Mouse (Mus musculus) intestine, postnatal 0 days (tissue): ENCODE measurements around the gene Jazf1. TPM values are rescaled to one million over a fixed set of nuclear protein-coding genes. Genes with fewer than 3 reads are reported as not detected.
A peak's percentile ranks its signal among the peaks of the same experiment; 100 is the strongest.

Experiments
- ATAC-seq: fragments of 200-750 bp; cut with Nextera tagmentation; 2 replicates; pipeline ENCODE4 v1.8.0; 2017; ENCODE audit warnings: mild to moderate bottlenecking, moderate TSS enrichment, moderate library complexity
- H3K27ac ChIP-seq: fragments of 300-500 bp; sonication (generic); 2 replicates; pipeline ENCODE4 v1.5.1; 2014; ENCODE audit warnings: mild to moderate bottlenecking, low read depth, low read length, moderate library complexity
- H3K27me3 ChIP-seq: fragments of 300-500 bp; sonication (generic); replicated peaks from 2 replicates; pipeline ENCODE4 v1.6.1; 2014; ENCODE audit warnings: low read length, mixed read lengths; ENCODE audit not compliant: control insufficient read depth, insufficient read depth
- H3K36me3 ChIP-seq: fragments of 300-500 bp; sonication (generic); 2 replicates; pipeline ENCODE4 v1.6.1; 2014; ENCODE audit warnings: mild to moderate bottlenecking, moderate library complexity; ENCODE audit not compliant: control insufficient read depth, insufficient read depth
- H3K4me1 ChIP-seq: fragments of 300-500 bp; sonication (generic); replicated peaks from 2 replicates; pipeline ENCODE4 v1.6.1; 2014; ENCODE audit warnings: antibody characterized with exemption, low read length, mixed read lengths; ENCODE audit not compliant: control insufficient read depth, insufficient read depth
- H3K4me2 ChIP-seq: fragments of 300-500 bp; sonication (generic); replicated peaks from 2 replicates; pipeline ENCODE4 v1.6.1; 2014; ENCODE audit warnings: low read depth, mild to moderate bottlenecking, moderate library complexity
- H3K4me3 ChIP-seq: fragments of 300-500 bp; sonication (generic); 2 replicates; pipeline ENCODE4 v1.5.1; 2014; ENCODE audit warnings: low read depth, low read length
- H3K9ac ChIP-seq: fragments of 300-500 bp; sonication (generic); 2 replicates; pipeline ENCODE4 v1.6.1; 2014; ENCODE audit warnings: mild to moderate bottlenecking, low read depth, low read length
- H3K9me3 ChIP-seq: fragments of 300-500 bp; sonication (generic); 2 replicates; pipeline ENCODE4 v1.6.1; 2016; ENCODE audit warnings: mixed run types; ENCODE audit not compliant: control insufficient read depth
- CTCF ChIP-seq: sonication (generic); IDR thresholded peaks from 2 replicates; pipeline ENCODE4 v1.5.1; 2016; ENCODE audit warnings: low read depth, mild to moderate bottlenecking, control low read depth, antibody characterized with exemption, moderate library complexity
- WGBS: fragments of 180-500 bp; shearing (Covaris S2); extraction: QIAGEN DNeasy Blood & Tissue Kit; methylation state at CpG from one replicate; pipeline ENCODE4 v1.1.7; 2014; 5-methylcytosine and 5-hydroxymethylcytosine counted together
- polyA plus RNA-seq: library from polyadenylated mRNA; unstranded; fragments of >200 nt; fragmentation: Nextera tagmentation; extraction: Ambion mirVana; gene quantifications from 2 replicates; pipeline ENCODE4 v1.2.1, GENCODE M21; 2015

The Jazf1 gene
- polyA plus RNA-seq, 1 experiment from 2014 or later = 5.1 TPM

DNA sequence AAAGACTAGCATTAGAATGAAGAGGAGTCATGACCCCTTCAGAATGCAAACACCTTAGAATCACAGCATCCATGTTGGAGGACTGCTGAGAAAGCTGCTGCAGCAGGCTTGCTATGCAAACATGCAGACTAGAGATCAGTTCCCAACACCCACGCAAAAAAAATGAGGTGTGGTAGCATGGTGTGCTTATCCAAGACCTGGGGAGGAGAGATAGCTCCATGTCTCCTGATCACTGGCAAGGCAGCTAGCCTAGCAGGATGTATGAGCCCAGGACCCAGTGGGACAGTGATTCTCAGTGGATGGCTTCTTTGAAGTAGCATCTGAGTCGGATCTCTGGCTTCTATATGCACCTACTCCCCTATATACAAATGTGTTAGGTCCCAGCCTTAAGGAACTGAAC, 184.7 kb downstream of the Jazf1 start:
- no peak for ATAC-seq
- Histone ChIP-seq H3K36me3 (no peaks in the 10 kb centered on the region), H3K4me1 (no peaks in the 10 kb centered on the region), H3K9ac (no peak overlapping the region), H3K4me2 (no peak overlapping the region), H3K4me3 (no peak overlapping the region), H3K9me3 (no peaks in the 10 kb centered on the region), H3K27ac (no peak overlapping the region), H3K27me3 (no peaks in the 10 kb centered on the region)
- no peak for TF ChIP-seq CTCF
- 46% methylated on average over 2 of the region's 2 CpGs for WGBS

DNA sequence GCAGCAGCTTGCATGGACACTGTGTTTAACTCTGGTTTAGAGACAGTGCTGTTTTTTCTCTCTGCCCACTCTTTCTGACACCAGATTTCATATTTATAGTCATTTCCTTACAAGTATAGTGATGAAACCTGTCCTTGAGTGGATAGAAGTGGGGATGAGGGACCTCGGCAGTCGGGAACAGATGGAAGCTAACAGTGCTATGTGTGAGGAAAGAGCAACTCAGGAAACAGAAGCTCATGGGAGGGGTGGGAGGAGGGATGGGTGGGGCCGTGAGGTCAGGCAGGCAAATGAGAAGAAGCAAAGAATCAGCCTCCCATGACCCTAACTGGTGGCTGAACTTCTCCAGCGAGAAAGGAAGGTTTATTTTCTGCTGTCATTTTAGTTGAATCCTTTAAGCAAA, 191.3 kb downstream of the Jazf1 start:
- H3K4me2 ChIP-seq = no peak overlapping the region
- no peak overlapping the region for H3K27ac ChIP-seq
- no peaks in the 10 kb centered on the region for H3K9me3 ChIP-seq
- H3K36me3 ChIP-seq = no peaks in the 10 kb centered on the region
- H3K9ac ChIP-seq = no peak overlapping the region
- no peaks in the 10 kb centered on the region for H3K27me3 ChIP-seq
- WGBS = 29% methylated on average over 4 of the region's 4 CpGs
- no peak overlapping the region for H3K4me3 ChIP-seq
- no peak for ATAC-seq
- H3K4me1 ChIP-seq = no peaks in the 10 kb centered on the region
- TF ChIP-seq CTCF = no peak

DNA sequence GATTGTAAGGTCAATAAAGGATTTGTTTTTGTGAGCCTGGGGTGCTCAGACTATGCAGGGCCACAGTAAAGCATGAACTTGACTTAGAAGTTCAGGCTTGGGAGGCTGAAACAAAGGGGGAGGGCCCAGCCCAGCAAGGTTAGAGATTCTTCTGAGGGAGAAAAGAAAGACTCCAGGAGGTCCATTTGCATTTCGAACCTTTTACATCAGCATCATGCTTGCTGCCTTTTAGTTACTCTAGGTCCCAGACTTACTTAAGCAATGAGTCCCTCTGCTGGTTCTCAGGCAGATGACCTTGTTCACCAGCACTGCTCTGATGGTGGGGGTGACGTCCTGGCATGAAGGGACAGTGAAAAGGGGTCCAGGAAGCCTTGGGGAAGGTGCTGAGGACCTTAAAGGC, 197.1 kb downstream of the Jazf1 start:
- Histone ChIP-seq H3K4me1 (no peaks in the 10 kb centered on the region), H3K9ac (no peak overlapping the region), H3K36me3 (no peaks in the 10 kb centered on the region), H3K27me3 (no peaks in the 10 kb centered on the region), H3K27ac (no peak overlapping the region), H3K4me2 (no peak overlapping the region), H3K4me3 (no peak overlapping the region), H3K9me3 (no peaks in the 10 kb centered on the region)
- no peak for ATAC-seq
- 43% methylated on average over 2 of the region's 2 CpGs for WGBS
- TF ChIP-seq CTCF = peak; percentile 17; the same call in 1 of the 2 replicates

DNA sequence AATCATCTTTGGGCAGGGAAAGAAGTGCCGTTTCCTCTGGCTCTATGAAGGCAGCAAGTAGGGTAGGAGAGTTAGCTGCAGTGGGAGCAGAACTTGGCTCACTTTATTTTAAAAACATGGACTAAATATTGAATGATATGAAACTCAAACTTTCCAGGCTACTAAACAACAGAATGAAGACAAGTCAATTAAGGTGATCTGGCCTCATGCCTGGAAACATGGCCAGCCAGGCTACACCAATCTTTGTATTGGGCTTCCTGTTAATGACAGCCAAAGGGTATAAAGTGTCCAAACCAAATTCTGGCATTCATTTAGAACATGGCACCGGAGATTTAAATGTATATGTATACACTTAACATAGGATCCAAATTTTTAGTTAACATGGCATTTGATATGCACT, 199.2 kb downstream of the Jazf1 start:
- Histone ChIP-seq H3K4me2 (no peak overlapping the region), H3K9ac (no peak overlapping the region), H3K9me3 (no peaks in the 10 kb centered on the region), H3K36me3 (no peaks in the 10 kb centered on the region), H3K27me3 (no peaks in the 10 kb centered on the region), H3K4me1 (no peaks in the 10 kb centered on the region), H3K4me3 (no peak overlapping the region), H3K27ac (no peak overlapping the region)
- ATAC-seq = no peak
- TF ChIP-seq CTCF = no peak
- 80% methylated on average over 2 of the region's 2 CpGs for WGBS

DNA sequence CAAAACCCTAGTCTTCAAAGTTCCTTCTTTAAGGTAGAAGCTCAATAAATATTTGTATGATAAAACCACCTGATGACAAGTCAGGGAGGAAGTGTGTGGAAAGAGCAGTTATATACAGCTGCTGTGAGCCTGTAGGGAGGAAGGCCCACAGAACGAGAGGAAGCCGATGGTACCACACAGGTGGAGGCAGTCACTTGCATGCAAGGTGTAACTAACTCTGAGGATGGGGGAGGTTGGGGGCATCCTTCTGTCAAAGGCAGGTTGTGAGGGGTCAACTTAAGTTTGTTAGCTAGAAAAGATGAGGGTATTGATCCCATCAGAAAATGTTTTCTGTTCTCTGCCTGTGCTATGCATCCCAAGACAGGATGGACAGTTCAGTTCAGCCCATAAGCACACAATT, 200.1 kb downstream of the Jazf1 start:
- H3K27ac ChIP-seq = no peak overlapping the region
- no peaks in the 10 kb centered on the region for H3K36me3 ChIP-seq
- H3K4me2 ChIP-seq = no peak overlapping the region
- 80% methylated on average over 2 of the region's 2 CpGs for WGBS
- H3K9me3 ChIP-seq = no peaks in the 10 kb centered on the region
- ATAC-seq = no peak
- H3K4me1 ChIP-seq = no peaks in the 10 kb centered on the region
- TF ChIP-seq CTCF = no peak
- no peak overlapping the region for H3K4me3 ChIP-seq
- H3K9ac ChIP-seq = no peak overlapping the region
- no peaks in the 10 kb centered on the region for H3K27me3 ChIP-seq

DNA sequence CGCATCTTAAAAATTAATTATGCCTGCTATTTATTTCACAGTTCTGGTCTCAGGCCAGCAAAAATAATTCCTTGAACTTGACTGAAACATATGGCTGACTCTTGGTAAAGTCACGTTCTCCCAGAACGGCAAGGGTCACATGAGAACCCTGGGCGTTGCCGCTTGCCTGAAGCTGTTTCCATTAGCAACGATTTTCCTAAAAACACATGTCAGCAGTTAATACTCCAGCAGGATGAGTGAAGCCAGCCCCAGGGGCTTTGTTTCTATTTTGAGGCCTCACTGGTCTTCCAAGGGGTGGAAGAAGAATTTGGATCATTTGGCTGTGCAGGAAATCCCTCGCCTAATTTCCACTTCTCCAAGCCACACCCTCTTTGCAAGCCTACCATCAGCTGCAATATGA, 206.5 kb downstream of the Jazf1 start:
- H3K27ac ChIP-seq = no peak overlapping the region
- ATAC-seq = no peak
- no peak for TF ChIP-seq CTCF
- H3K27me3 ChIP-seq = no peaks in the 10 kb centered on the region
- no peaks in the 10 kb centered on the region for H3K4me1 ChIP-seq
- WGBS = 58% methylated on average over 7 of the region's 7 CpGs
- no peak overlapping the region for H3K4me3 ChIP-seq
- no peak overlapping the region for H3K4me2 ChIP-seq
- H3K36me3 ChIP-seq = no peaks in the 10 kb centered on the region
- H3K9me3 ChIP-seq = no peaks in the 10 kb centered on the region
- no peak overlapping the region for H3K9ac ChIP-seq

DNA sequence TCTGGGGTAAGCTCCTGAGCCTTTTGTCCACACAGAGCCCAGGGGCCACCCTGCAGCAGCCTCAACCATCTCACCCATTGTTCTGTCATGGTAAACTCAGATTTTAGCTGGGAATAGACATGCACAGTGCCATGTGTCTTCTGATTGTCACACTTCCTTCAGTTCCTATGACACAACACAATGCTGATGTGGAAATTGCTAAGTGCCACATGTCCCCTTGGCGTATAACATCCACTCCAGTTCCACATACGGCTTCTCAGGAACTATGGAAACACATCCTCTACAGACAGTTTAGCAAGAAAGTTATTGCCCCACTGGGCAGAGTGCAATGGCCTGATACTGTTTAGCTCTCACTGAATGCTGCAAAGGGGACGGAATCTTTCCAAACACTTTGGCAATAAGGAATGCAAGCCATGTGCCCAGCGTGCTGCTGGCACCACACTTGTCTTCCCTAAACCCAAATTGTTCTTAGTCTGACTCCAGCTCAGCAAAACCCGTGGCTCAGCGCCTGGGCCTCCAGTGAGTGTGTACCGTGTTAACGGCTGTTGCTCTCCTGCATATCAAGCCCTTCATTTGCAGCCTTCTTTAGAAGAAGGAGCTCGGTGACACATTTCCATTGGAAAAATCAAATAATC, 207.1 kb downstream of the Jazf1 start:
- no peak for ATAC-seq
- Histone ChIP-seq H3K36me3 (no peaks in the 10 kb centered on the region), H3K27me3 (no peaks in the 10 kb centered on the region), H3K4me3 (no peak overlapping the region), H3K27ac (no peak overlapping the region), H3K4me2 (no peak overlapping the region), H3K4me1 (no peaks in the 10 kb centered on the region), H3K9ac (no peak overlapping the region), H3K9me3 (no peaks in the 10 kb centered on the region)
- no peak for TF ChIP-seq CTCF
- 67% methylated on average over 9 of the region's 9 CpGs for WGBS
